In the genomic region with DNA sequence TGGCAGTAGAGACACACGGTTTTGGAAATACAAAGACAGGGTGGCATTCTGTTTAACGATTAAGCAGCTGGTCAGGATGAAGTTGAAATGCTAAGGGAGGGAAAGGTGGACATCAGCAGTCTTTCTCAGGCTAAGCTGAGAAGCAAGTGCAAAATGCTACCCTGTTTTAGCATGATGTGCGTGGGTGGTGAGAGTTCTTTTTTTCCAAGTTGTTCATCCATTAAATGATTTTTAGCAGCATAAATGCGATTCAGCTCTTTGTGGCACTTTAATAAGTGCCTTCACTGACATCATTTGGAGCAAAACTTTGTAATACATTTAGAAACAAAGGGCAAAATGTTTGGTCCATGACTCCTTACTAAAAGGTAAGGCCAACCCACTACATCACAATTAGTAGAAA, we compare ENCODE assay signal across 9 mouse cellular contexts. TPM values are rescaled to one million over a fixed set of nuclear protein-coding genes. Genes with fewer than 3 reads are reported as not detected.
DNase-seq lines count a peak whose midpoint lies in the region; ATAC-seq and TF ChIP-seq lines count a peak whose summit lies in the region.
"Had no signal": no experiment of that assay in that cellular context is flagged by ENCODE, and none has a peak within 500 bp of the region (broad histone marks: within the 10 kb centered on the region; RNA-seq: fewer than 3 reads in every experiment).

No protein-coding gene starts in this region.

- H3K4me2 ChIP-seq in hindbrain, embryonic 12.5 days (replicated peaks), result peak overlapping the region; percentile 49
- peak overlapping the region; percentile 47 for H3K4me2 ChIP-seq in midbrain, postnatal 0 days (ENCODE audit: low read depth, low read length, poor library complexity, severe bottlenecking)

- no peaks in the 10 kb centered on the region for H3K36me3 ChIP-seq in hindbrain, embryonic 12.5 days
- H3K36me3 ChIP-seq in midbrain, postnatal 0 days (ENCODE audit: insufficient read depth, low read length), result no peaks in the 10 kb centered on the region

- H3K4me3 ChIP-seq in hindbrain, embryonic 12.5 days, result peak overlapping the region; percentile 27
- peak overlapping the region; percentile 29 for H3K4me3 ChIP-seq in midbrain, postnatal 0 days (ENCODE audit: low read depth, low read length)

- no peaks in the 10 kb centered on the region for H3K9me3 ChIP-seq in hindbrain, embryonic 12.5 days (replicated peaks)
- H3K9me3 ChIP-seq in midbrain, postnatal 0 days (ENCODE audit: low read length), result no peaks in the 10 kb centered on the region

- DNase-seq in frontal cortex, postnatal 36 days (ENCODE audit: low spot score in 2 of 2), result no peak
- DNase-seq in left cerebral cortex, postnatal 14 days (ENCODE audit: low spot score in 2 of 2), result peak; percentile 7 to 18
- DNase-seq in left cerebral cortex, postnatal 4 days, result no peak
- DNase-seq in midbrain, postnatal 0 days (ENCODE audit: low spot score), result no peak
- no peak for DNase-seq in cerebellum, adult 8-10 months
- no peak for DNase-seq in gastrocnemius, postnatal 25 days

- no peaks in the 10 kb centered on the region for H3K4me1 ChIP-seq in hindbrain, embryonic 12.5 days
- H3K4me1 ChIP-seq in midbrain, postnatal 0 days (ENCODE audit: insufficient read depth, low read length), result no peaks in the 10 kb centered on the region

- H3K27ac ChIP-seq in hindbrain, embryonic 12.5 days, result no peak overlapping the region
- no peak overlapping the region for H3K27ac ChIP-seq in midbrain, postnatal 0 days (ENCODE audit: low read depth, low read length)

- intact Hi-C loops in left cerebral cortex, postnatal 14 days (cut with DNase I), result no loop called here
- intact Hi-C loops in left cerebral cortex, postnatal 4 days (cut with DNase I), result no loop called here

- no peak for TF ChIP-seq CTCF in midbrain, postnatal 0 days (IDR thresholded peaks at IDR 0.05)

- ATAC-seq in frontal cortex, adult (ENCODE audit: low TSS enrichment), result 0 out of 2 replicates have a peak, but pooled peaks have one; percentile 13
- ATAC-seq in hindbrain, embryonic 12.5 days (ENCODE audit: low FRiP score), result no peak
- ATAC-seq in midbrain, postnatal 0 days (ENCODE audit: low FRiP score), result no peak
- ATAC-seq: lung, postnatal 0 days had no signal

- H3K27me3 ChIP-seq in hindbrain, embryonic 12.5 days, result no peaks in the 10 kb centered on the region
- H3K27me3 ChIP-seq in midbrain, postnatal 0 days (ENCODE audit: insufficient read depth, low read length), result no peaks in the 10 kb centered on the region

- H3K9ac ChIP-seq in hindbrain, embryonic 12.5 days, result no peak overlapping the region
- no peak overlapping the region for H3K9ac ChIP-seq in midbrain, postnatal 0 days (replicated peaks; ENCODE audit: low read length, poor library complexity, severe bottlenecking)

- 32% methylated on average over 4 of the region's 4 CpGs for WGBS in hindbrain, embryonic 12.5 days
- 34% methylated on average over 4 of the region's 4 CpGs for WGBS in midbrain, postnatal 0 days

RNA-seq across cellular contexts. Expression of gene Ndp, which starts 0.3 kb away (rescaled TPM):
- total RNA-seq in left cerebral cortex, postnatal 14 days (2021), result 1 to 10 TPM; 8.5 to 9.0 TPM
- total RNA-seq in left cerebral cortex, postnatal 4 days (2021), result 1 to 10 TPM; 6.6 to 9.1 TPM
- polyA plus RNA-seq in hindbrain, embryonic 12.5 days (2016; fragmentation: Nextera tagmentation; extraction: Ambion mirVana), result 4.7 and 7.7 TPM in 2 replicates
- total RNA-seq in midbrain, postnatal 0 days (2014; rRNA removed), result 6.2 and 7.6 TPM in 2 replicates
- polyA plus RNA-seq in midbrain, postnatal 0 days (2015; fragmentation: Nextera tagmentation; extraction: Ambion mirVana), result 5.0 and 5.1 TPM in 2 replicates
- under 1 TPM; 0.13 TPM for total RNA-seq in gastrocnemius, postnatal 25 days (2021)

Comparison
In these comparisons a context has a peak if more than half of its experiments do, and no peak if none do; other contexts are left out.
1. DNase-seq: peak in left cerebral cortex, postnatal 14 days (2 of 2); none in frontal cortex, postnatal 36 days (0 of 2), left cerebral cortex, postnatal 4 days (single experiment), midbrain, postnatal 0 days (single experiment), cerebellum, adult 8-10 months (single experiment) and gastrocnemius, postnatal 25 days (single experiment).